Mouse (Mus musculus) fat pad, adult 2 months (tissue): Measurements from ENCODE around the gene Sycp2l.
"Not testable (repeated sequence)": the region's sequence is repeated elsewhere in the genome, so short reads cannot be mapped to it uniquely, and the experiment has no call there.

Source experiments
- DNase-seq: peaks from one replicate; pipeline ENCODE4 v3.0.0-alpha.2; 2011; ENCODE audit warnings: low read depth, low spot score; ENCODE audit errors: extremely low read depth

Gene Sycp2l

GRCm38 (mm10) chr13:41123666-41124225 is 9.6 kb downstream of the Sycp2l start:
- no peak for DNase-seq

GRCm38 (mm10) chr13:41128326-41128725 is 14.2 kb downstream of the Sycp2l start:
- DNase-seq: no peak

GRCm38 (mm10) chr13:41129061-41129460 is 15.0 kb downstream of the Sycp2l start:
- DNase-seq: no peak

GRCm38 (mm10) chr13:41134901-41135300 is 20.8 kb downstream of the Sycp2l start:
- DNase-seq: no peak

GRCm38 (mm10) chr13:41145433-41145970 is 31.4 kb downstream of the Sycp2l start:
- DNase-seq: no peak

GRCm38 (mm10) chr13:41146271-41146670 is 32.2 kb downstream of the Sycp2l start:
- no peak for DNase-seq

GRCm38 (mm10) chr13:41153146-41153545 is 39.0 kb downstream of the Sycp2l start:
- DNase-seq: no peak

- no peak for DNase-seq
Observed at GRCm38 (mm10) chr13:41158426-41158825, 44.3 kb downstream of the Sycp2l start.

GRCm38 (mm10) chr13:41187886-41188285 is 73.8 kb downstream of the Sycp2l start:
- no peak for DNase-seq

- no peak for DNase-seq
Observed at GRCm38 (mm10) chr13:41195640-41196333, 81.7 kb downstream of the Sycp2l start.

GRCm38 (mm10) chr13:41200861-41201260 is 86.8 kb downstream of the Sycp2l start:
- no peak for DNase-seq

- DNase-seq: no peak
Observed at GRCm38 (mm10) chr13:41203289-41203688, 89.2 kb downstream of the Sycp2l start.

GRCm38 (mm10) chr13:41203691-41204090 is 89.6 kb downstream of the Sycp2l start:
- DNase-seq: no peak

GRCm38 (mm10) chr13:41205568-41205967 is 91.5 kb downstream of the Sycp2l start:
- DNase-seq: not testable (repeated sequence)

GRCm38 (mm10) chr13:41206241-41206640 is 92.1 kb downstream of the Sycp2l start:
- no peak for DNase-seq

- DNase-seq: no peak
Observed at GRCm38 (mm10) chr13:41211276-41211675, 97.2 kb downstream of the Sycp2l start.

GRCm38 (mm10) chr13:41212558-41213322 is 98.6 kb downstream of the Sycp2l start:
- DNase-seq: no peak

- DNase-seq: no peak
Observed at GRCm38 (mm10) chr13:41215669-41216068, 101.6 kb downstream of the Sycp2l start.

GRCm38 (mm10) chr13:41216236-41216635 is 102.1 kb downstream of the Sycp2l start:
- no peak for DNase-seq

- no peak for DNase-seq
Observed at GRCm38 (mm10) chr13:41219056-41219455, 104.9 kb downstream of the Sycp2l start.

- DNase-seq: no peak
Observed at GRCm38 (mm10) chr13:41219687-41220303, 105.7 kb downstream of the Sycp2l start.
